Mouse (Mus musculus) intestine, embryonic 16.5 days (tissue): Measurements from ENCODE around the gene Nup160. TPM values are rescaled to one million over a fixed set of nuclear protein-coding genes. Genes with fewer than 3 reads are reported as not detected.
A peak's percentile ranks its signal among the peaks of the same experiment; 100 is the strongest.

Source experiments
- ATAC-seq: fragments of 200-750 bp; cut with Nextera tagmentation; 2 replicates; pipeline ENCODE4 v1.8.0; 2017; ENCODE audit warnings: moderate TSS enrichment, moderate library complexity
- H3K27ac ChIP-seq: fragments of 300-500 bp; sonication (generic); 2 replicates; pipeline ENCODE4 v1.5.1; 2014; ENCODE audit warnings: mild to moderate bottlenecking, low read length
- H3K27me3 ChIP-seq: fragments of 300-500 bp; sonication (generic); replicated peaks from 2 replicates; pipeline ENCODE4 v1.6.1; 2014; ENCODE audit warnings: low read length, control low read depth, mixed read lengths; ENCODE audit not compliant: control insufficient read depth, insufficient read depth
- H3K36me3 ChIP-seq: fragments of 300-500 bp; sonication (generic); 2 replicates; pipeline ENCODE4 v1.6.1; 2014; ENCODE audit warnings: low read length, control low read depth; ENCODE audit not compliant: control insufficient read depth, insufficient read depth
- H3K4me1 ChIP-seq: fragments of 300-500 bp; sonication (generic); 2 replicates; pipeline ENCODE4 v1.6.1; 2014; ENCODE audit warnings: low read length, control low read depth, mixed read lengths; ENCODE audit not compliant: control insufficient read depth, insufficient read depth
- H3K4me2 ChIP-seq: fragments of 300-500 bp; sonication (generic); 2 replicates; pipeline ENCODE4 v1.6.1; 2014; ENCODE audit warnings: low read depth, low read length, control low read depth
- H3K4me3 ChIP-seq: fragments of 300-500 bp; sonication (generic); 2 replicates; pipeline ENCODE4 v1.5.1; 2014; ENCODE audit warnings: mild to moderate bottlenecking, low read length
- H3K9ac ChIP-seq: fragments of 300-500 bp; sonication (generic); 2 replicates; pipeline ENCODE4 v1.6.1; 2014; ENCODE audit warnings: low read depth, low read length
- H3K9me3 ChIP-seq: fragments of 300-500 bp; sonication (generic); 2 replicates; pipeline ENCODE4 v1.6.1; 2016; ENCODE audit warnings: low read length, control low read depth; ENCODE audit not compliant: control insufficient read depth
- WGBS: fragments of 180-500 bp; shearing (Covaris S2); extraction: QIAGEN DNeasy Blood & Tissue Kit; methylation state at CpG from one replicate; pipeline ENCODE4 v1.1.7; 2014; 5-methylcytosine and 5-hydroxymethylcytosine counted together
- polyA plus RNA-seq: library from polyadenylated mRNA; unstranded; fragments of >200 nt; fragmentation: Nextera tagmentation; extraction: Ambion mirVana; gene quantifications from 2 replicates; pipeline ENCODE4 v1.2.1, GENCODE M21; 2015

The Nup160 gene
- polyA plus RNA-seq, 1 experiment from 2014 or later = 34.2 TPM

DNA sequence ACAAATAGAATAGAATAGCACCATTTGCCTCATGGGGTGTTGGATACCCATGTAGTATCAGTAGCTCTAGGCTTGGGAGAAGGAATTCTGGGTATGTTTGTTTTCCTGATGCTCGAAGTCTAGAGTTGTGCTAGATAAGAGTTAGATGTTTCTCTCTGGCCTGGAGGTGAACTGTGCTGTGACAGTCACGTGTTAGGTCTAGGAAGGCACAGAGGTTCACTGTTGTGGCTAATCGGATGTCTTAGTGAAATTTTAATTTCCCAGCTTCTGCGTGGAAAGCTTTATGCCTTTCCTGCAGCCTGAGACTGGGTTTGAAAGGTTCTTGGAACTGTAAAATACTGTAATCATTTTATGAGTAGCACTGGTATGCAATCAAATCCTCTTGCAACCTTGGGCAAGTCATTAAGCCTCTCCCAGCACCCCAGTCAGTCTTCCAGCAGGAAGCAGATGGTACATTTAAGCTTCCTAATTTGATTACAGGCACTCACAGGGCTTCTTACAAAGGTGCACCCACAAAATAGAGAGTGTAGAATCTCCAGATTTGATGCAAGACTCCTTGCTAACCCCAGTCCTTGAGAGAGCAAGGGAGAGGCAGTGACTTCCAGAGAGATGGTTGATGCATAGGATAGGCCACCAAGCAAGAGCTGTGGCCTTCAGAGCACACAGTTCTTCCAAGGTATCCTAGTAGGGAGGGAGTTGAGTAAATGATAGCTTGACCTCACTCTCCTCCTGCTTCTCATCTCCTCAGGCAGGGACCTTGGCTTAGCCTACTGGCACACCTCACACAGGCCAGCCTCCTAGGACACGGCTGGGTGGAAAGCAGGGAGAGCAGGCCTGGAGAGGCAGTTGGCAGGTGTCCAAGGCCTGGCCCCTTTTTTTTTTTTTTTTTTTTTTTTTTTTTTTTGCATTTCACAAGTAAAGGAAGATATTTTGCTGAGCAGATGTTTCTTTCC lies 37.0 kb upstream of the Nup160 start:
- Histone ChIP-seq H3K4me3 (no peak overlapping the region), H3K9me3 (no peaks in the 10 kb centered on the region), H3K4me2 (peak overlapping the region; percentile 23; the same call in 1 of the 2 replicates), H3K9ac (0 out of 2 replicates have a peak overlapping the region, but pooled peaks have one; percentile 13), H3K27me3 (no peaks in the 10 kb centered on the region), H3K4me1 (peaks cover 27% of the 10 kb centered on the region), H3K27ac (peak overlapping the region; percentile 89), H3K36me3 (no peaks in the 10 kb centered on the region)
- peak; percentile 84 for ATAC-seq
- 41% methylated on average over 5 of the region's 5 CpGs for WGBS

DNA sequence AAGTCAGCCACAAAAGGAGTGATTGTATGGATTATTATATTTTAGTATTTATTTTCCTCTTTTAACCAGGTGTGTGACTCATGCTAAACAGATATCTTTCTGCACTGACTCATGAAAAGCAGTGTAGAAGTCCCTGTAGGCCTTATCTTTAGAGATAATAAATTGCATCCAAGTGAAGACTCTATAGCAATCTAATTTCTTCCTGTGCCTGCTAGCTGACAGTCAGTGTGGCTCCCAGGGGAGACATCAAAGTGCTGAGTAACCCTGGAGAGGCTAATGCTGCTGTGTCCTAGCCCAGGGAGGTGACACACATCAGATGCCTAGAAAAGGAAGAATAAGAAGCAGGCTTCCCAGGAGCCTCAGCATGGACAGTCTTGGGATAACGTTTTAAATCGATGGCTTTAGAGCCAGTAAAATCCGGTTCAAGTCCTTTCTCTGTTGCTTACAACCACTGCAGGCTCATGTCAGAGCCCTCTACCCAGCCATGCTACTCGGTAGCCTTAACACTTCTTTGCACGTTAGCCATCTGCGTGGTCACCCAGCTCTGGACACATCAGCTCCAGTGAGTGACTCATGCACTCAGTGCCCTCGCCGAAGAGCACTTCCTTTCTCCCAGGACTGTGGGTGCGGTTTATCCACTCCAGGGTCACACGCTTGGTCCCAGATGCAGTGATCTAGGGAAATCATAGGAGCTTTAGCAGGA lies 35.9 kb upstream of the Nup160 start:
- no peaks in the 10 kb centered on the region for H3K9me3 ChIP-seq
- H3K4me2 ChIP-seq = no peak overlapping the region
- WGBS = 54% methylated on average over 10 of the region's 10 CpGs
- peak overlapping the region; percentile 89 for H3K27ac ChIP-seq
- peaks cover 27% of the 10 kb centered on the region for H3K4me1 ChIP-seq
- no peak overlapping the region for H3K9ac ChIP-seq
- no peaks in the 10 kb centered on the region for H3K27me3 ChIP-seq
- H3K36me3 ChIP-seq = no peaks in the 10 kb centered on the region
- ATAC-seq = peak; percentile 63
- no peak overlapping the region for H3K4me3 ChIP-seq

DNA sequence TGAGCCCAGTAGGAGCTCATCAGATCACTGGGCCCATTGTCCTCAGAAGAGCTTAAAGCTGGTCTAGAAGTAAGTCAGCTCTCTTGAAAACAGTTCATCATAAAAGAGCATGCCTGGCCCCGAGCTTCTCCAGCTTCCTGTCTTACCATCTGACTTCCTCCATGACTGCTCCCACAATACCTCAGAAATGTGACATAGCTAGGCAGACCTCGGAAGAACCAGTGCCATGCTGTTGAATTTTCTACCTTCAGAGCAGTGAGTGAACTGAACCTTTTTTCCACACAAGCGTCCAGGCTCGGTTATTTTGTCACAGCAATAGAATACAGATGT lies 35.3 kb upstream of the Nup160 start:
- Histone ChIP-seq H3K27me3 (no peaks in the 10 kb centered on the region), H3K9ac (no peak overlapping the region), H3K9me3 (no peaks in the 10 kb centered on the region), H3K27ac (peak overlapping the region; percentile 69; the same call in 1 of the 2 replicates), H3K4me2 (no peak overlapping the region), H3K4me1 (peaks cover 27% of the 10 kb centered on the region), H3K36me3 (no peaks in the 10 kb centered on the region), H3K4me3 (no peak overlapping the region)
- no peak for ATAC-seq
- 89% methylated on average over 4 of the region's 4 CpGs for WGBS

- Histone ChIP-seq H3K4me1 (no peaks in the 10 kb centered on the region), H3K9ac (no peak overlapping the region), H3K4me3 (no peak overlapping the region), H3K27me3 (no peaks in the 10 kb centered on the region), H3K36me3 (no peaks in the 10 kb centered on the region), H3K27ac (no peak overlapping the region), H3K4me2 (no peak overlapping the region), H3K9me3 (no peaks in the 10 kb centered on the region)
- peak; percentile 62 for ATAC-seq
- 57% methylated on average over 6 of the region's 6 CpGs for WGBS
Measured at GRCm38 (mm10) chr2:90647084-90647483, 29.9 kb upstream of the Nup160 start.

DNA sequence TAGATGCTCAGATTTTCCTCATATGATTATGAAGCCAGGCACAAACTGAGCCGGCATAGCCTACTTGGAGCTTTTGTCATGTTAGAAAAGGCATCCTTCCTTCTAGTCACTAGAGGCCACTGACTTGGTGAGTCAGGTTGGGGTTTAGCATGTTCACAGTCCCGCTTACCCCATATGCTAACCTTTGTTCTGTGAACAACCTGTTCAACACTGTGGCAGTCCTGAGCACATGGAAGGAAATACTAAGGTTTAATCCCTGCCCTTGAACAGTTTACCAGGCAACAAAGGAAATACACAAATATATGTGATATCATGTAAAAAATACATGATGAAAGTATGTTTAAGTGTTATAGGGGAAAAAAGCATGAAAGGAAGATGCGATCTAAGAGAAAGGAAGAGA lies 27.6 kb upstream of the Nup160 start:
- no peak overlapping the region for H3K4me2 ChIP-seq
- H3K9ac ChIP-seq = no peak overlapping the region
- no peaks in the 10 kb centered on the region for H3K9me3 ChIP-seq
- H3K36me3 ChIP-seq = no peaks in the 10 kb centered on the region
- no peak overlapping the region for H3K4me3 ChIP-seq
- WGBS = 95% methylated on average over 3 of the region's 3 CpGs
- no peak overlapping the region for H3K27ac ChIP-seq
- H3K4me1 ChIP-seq = no peaks in the 10 kb centered on the region
- no peaks in the 10 kb centered on the region for H3K27me3 ChIP-seq
- ATAC-seq = no peak

DNA sequence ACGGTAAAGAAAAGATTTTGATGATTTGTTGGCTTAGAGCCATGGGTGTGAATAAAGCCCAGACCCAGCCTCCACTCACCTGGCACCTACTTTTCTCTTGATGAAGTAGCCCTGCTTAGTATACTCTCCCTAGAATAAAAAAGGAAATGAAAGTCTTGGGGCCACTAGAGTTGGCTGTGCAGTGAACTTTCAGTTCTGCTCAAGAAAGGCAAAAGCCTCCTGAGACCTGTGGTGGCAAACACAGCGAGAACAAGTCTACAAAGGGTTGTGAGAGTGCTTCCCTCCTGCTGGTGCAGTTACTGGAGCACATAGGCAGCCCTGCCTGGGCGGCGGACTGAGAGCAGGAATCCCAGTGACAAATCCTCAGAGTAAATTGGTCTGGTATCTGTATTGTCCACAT lies 27.1 kb upstream of the Nup160 start:
- Histone ChIP-seq H3K9me3 (no peaks in the 10 kb centered on the region), H3K9ac (no peak overlapping the region), H3K4me3 (no peak overlapping the region), H3K36me3 (no peaks in the 10 kb centered on the region), H3K4me1 (no peaks in the 10 kb centered on the region), H3K27ac (no peak overlapping the region), H3K4me2 (no peak overlapping the region), H3K27me3 (no peaks in the 10 kb centered on the region)
- no peak for ATAC-seq
- 66% methylated on average over 4 of the region's 4 CpGs for WGBS

- WGBS = 71% methylated on average over 8 of the region's 10 CpGs
- Histone ChIP-seq H3K9me3 (no peaks in the 10 kb centered on the region), H3K4me1 (no peaks in the 10 kb centered on the region), H3K27me3 (no peaks in the 10 kb centered on the region), H3K4me3 (no peak overlapping the region), H3K27ac (no peak overlapping the region), H3K36me3 (no peaks in the 10 kb centered on the region), H3K9ac (no peak overlapping the region), H3K4me2 (no peak overlapping the region)
- ATAC-seq = no peak
Measured at GRCm38 (mm10) chr2:90652101-90652500, 24.9 kb upstream of the Nup160 start.

- ATAC-seq = no peak
- Histone ChIP-seq H3K9ac (no peak overlapping the region), H3K36me3 (no peaks in the 10 kb centered on the region), H3K27me3 (no peaks in the 10 kb centered on the region), H3K27ac (no peak overlapping the region), H3K4me3 (no peak overlapping the region), H3K9me3 (no peaks in the 10 kb centered on the region), H3K4me1 (no peaks in the 10 kb centered on the region), H3K4me2 (no peak overlapping the region)
- WGBS = 65% methylated on average over 4 of the region's 4 CpGs
Measured at GRCm38 (mm10) chr2:90652993-90653392, 24.0 kb upstream of the Nup160 start.

DNA sequence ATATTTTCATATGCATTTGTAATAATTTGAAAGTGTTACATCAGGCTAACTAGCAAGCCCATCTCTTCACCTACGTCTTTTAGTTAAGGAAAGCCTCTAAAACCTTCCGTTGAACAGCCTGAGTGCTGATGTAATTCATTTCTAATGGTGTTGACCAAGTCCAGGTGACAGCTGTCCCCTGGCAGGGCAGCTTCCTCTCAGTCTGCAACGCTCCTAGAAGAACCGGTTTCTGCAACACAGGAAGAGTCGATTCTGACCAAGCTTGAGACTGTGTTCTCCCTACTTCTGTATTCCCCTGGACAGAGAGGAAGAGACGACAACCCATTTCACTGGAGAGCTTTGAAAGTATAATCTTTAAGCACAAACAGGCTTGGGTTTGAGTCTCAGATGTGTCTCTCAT lies 21.6 kb upstream of the Nup160 start:
- 61% methylated on average over 6 of the region's 6 CpGs for WGBS
- Histone ChIP-seq H3K27ac (no peak overlapping the region), H3K4me1 (no peaks in the 10 kb centered on the region), H3K4me2 (no peak overlapping the region), H3K9ac (no peak overlapping the region), H3K36me3 (no peaks in the 10 kb centered on the region), H3K27me3 (no peaks in the 10 kb centered on the region), H3K9me3 (no peaks in the 10 kb centered on the region), H3K4me3 (no peak overlapping the region)
- peak; percentile 84 for ATAC-seq
